Mouse (Mus musculus) spleen, adult 12 weeks (tissue): ENCODE measurements around the gene Wwox.

Source experiments
- DNase-seq: peaks from one replicate; pipeline ENCODE4 v3.0.0; 2022; ENCODE audit warnings: low spot score

Wwox gene

DNA sequence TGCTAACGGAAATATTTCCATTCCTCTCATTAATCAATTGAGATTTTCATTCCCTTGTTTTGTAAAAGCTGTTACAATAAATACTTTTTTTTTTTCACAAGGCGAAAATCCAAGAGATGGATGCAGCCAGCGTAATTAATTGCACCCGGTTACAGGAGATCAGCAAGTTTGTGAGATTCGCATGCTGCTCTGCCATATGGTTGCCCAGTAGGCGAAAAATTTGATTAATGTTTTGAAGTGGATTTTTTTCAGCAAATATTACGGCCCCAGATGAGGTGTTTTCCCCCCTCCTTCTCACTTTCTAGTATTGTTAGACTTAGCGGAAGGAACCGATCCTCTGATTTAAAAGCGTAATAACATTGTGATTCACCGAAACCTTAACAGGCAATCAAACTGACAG lies 160.7 kb downstream of the Wwox start:
- no peak for DNase-seq

DNA sequence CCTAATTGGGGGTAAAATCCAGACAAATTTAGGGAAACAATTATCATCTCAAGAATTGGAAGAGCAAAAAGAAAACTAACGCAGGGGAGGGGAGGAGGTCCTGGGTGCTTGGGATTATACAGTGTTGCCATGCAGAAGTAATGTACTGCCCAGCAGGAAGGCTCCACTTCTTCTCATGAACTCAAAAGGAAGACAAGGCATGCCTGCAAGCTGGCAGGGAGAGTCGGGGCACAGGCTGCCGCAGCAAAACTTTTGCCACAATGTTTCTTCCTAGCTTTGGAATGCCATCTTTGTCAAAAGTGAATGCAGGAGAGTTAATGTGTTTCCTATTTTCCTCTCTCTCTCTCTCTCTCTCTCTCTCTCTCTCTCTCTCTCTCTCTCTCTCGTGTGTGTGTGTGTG lies 163.6 kb downstream of the Wwox start:
- DNase-seq = no peak

DNA sequence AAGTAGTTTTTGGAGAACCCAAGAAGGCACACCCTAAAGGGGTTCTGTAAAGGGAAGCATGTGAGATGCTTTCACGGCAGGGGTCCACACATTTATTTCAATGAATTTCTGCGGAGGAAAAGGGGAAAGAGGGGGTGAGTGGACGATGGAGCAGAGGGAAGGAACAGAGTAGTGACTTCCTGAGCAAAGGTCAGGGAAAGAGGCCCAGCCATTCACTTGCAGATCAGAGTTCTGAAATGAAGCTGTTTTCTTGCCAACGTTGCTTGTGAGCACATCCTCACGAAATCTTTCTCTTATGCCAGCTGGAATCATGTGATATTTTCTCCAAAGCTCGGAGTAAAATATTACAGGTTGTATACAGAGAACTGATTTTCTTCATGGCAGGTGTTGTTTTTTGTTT lies 164.1 kb downstream of the Wwox start:
- DNase-seq = no peak

DNA sequence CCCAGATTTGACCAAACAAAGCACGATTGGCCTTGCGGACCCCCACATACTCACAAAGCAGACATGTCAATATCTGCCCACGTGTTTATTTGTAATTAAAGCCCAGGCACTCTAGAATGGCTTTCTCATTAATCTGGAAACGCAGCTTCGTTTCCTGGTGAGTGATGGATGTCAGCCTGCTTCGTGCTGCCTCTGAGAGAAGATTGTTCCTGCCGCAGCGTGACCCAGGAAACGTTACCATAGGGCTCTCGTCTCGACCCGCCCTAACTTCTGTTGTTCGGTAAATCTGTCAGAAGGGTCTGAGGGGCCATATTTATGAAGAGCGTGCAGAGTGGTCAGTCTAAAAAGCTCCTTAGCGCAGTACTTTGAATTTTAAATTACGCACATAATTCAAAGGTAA lies 164.9 kb downstream of the Wwox start:
- no peak for DNase-seq

DNA sequence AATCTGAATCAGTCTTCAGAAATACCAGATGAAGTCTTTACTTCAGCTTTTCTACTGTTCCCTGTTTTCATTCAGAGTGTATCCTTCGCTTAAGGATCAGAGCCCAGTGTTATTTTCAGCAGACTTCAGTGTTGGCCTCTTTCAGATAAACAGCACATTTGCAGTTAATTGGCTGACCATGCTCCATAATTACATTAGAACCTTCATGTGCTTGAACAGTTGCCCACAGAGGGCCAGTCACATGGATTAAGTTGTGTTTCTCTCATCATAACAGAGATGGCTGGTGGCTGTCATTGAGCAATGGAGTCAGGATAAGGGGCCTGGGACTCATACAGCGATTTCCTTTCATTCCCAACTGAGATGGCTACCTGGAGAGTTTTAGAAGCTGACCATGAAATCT lies 166.2 kb downstream of the Wwox start:
- no peak for DNase-seq

DNA sequence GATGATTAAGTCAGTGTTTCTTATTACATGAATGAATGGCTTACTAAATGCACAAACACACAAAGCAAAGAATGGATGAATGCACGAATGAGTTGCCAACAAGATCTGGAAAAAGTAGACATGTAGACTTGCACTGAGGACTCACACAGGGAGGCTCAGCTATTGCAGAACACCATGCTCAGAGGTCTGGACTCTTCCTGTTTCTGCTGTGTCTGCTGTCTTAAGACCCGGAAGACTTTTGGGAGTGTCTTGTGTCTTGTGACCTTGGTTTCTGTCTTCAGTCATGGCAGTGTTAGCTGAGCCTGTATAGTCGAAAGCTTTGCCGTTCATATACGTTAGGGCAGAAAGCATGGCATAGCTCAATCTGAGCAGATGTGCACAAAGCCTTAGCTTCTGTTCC lies 169.9 kb downstream of the Wwox start:
- DNase-seq = no peak

DNA sequence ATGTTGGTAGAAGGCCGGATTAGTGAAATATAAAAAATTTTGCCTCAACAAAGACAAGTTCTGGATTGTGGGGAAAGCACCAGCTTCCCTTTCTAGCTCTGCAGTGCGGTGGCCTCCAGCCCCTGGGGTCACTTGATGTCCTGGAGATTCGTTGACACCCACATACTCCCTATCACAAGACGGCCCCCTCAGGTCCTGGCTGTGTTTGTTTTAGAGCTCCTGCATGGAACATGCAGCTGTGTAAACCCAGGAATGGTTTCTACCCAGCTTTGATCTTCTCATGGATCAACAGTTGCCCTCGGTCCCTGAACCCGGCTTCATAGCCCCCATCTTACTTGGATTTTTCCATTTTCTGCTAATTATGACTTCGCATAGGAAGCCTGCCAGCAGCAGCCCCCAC lies 171.6 kb downstream of the Wwox start:
- no peak for DNase-seq

DNA sequence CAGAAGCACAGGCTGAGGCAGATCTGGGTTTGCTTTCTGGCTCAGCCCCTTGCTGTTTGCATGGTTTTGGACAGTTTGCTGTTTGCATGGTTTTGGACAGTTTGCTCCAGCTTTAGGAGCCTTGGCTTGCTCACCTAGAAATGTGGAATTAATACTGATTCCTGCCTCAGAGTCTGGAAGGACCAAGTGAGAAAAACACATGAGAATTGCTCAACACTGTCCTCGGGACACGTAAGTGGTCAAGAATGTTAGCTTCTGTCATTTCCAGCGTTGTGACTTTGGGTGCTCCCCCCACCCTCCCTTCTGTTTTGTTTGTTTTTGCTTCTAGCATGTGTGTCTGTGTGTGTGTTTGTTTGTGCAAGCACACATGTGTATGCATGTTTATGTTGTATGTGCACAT lies 172.6 kb downstream of the Wwox start:
- DNase-seq = no peak

DNA sequence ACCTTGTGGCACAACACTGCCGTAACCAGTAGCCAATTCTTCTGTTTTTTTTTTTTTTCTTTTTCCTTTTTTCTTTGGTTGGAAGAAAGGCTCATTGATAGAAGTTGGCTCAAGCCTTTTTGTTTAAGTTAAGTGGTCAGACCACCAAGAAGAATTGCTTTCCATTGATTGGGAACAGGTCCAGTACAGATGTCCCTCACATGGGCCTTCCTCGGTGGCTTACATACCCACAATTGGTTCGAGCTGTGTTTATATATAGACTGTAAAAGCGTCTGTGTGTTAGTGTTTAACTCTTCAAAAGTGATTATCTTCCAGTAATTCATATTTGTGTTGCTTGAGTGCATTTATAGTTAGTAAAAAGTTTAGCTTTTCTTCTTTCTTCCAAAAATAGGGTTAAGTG lies 176.0 kb downstream of the Wwox start:
- DNase-seq = no peak

DNA sequence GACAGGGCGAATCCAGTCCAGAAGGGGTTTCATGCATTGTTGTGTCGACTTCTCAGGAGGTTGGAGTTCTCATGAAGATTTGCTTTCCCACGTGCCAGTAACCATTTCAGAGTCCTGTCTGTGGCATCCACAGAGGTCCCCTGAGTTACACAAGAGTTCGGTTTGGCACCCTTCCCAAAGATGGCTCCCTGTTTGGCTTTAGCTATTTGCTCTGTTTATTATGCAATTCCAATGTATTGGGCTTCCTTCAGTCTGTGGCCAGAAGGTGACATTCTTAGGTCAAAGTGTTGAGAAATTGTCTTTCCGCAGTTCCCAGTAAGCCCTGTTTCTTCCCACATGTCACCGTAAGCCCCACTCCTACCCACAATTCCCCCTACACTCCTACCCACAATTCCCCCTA lies 176.5 kb downstream of the Wwox start:
- DNase-seq = no peak

DNA sequence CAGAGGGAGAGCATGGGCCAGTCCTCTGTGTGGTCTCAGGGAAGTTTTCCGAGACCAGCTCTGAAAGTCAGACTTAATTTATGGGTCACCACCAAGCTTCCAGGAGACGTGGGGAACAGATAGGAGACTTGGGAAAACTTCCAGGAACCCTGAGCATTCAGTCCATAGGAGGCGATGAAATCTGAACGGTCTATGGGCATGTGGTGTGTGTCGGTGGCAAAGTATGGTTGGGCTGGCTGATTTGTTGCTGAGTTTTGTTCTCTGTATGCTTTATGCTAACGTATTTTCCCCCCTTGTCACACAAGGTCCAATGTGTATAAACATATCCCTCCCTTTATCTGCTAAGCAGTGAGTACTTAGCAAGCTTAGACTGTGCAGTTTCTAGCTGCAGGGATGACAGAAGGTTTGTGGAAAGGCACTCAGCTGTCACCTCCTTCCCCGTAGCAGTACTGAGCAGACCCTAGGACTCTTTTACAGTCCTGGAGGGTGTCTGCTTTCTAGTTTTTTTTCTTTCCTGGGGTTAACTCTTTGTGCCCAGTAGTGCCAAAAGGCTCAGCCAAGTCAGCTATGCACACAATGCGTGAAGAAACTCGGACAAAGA lies 179.6 kb downstream of the Wwox start:
- DNase-seq = no peak

DNA sequence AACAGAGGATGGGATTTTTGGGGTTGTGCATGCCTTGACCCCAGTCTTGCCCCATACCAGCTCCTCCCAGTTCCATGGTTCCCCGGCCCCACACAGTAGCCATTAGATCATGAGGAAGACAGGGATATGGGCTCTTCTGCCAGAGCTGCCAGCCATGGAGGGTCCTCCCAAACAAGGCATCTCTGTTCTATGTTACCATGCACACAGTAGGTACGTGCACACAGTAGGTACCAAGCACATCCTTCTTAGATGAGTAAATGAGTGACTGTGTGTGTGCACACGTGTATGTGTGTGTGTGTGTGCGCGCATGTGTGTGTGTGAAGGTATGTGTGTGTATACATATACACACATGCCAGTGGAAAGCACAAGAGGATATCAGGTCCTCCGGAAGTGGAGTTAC lies 185.9 kb downstream of the Wwox start:
- DNase-seq = no peak

DNA sequence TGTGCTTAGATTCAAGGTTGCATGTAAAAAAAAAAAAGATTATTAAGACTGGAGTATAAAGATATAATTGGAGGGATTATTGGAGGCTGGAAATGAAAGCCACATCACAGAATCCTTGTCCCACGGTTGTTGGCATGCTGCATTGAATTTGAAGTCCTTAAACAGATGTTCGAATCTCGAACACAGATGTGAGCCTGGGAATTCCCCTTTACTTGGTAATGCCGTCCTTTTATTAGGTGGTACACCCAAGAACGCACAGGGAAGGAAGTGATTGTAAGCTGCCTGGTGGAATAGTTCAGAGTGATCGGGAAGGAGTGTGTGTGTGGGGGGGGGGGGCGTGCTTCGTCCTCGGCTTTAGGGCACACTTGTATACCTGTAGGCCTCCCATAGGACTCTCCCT lies 187.4 kb downstream of the Wwox start:
- DNase-seq = no peak

DNA sequence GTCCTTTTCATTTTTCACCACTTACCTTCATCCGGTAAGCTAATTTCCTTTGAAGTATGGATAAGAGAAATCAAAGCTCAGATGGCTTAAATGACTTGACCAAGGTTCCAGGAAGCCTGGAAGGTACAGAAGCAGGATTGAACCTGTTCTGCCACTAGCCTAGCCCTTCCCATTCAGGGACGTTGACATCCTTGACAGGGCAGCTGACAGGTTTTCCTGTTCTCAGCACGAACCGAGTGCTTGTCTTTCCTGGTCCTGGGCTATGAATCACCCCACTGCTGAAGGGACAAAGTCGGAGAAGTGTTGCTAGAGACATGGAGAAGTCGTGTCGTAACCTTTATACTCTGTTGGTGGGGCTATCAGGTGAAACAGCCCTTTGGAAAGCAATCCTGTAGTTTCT lies 190.3 kb downstream of the Wwox start:
- no peak for DNase-seq

DNA sequence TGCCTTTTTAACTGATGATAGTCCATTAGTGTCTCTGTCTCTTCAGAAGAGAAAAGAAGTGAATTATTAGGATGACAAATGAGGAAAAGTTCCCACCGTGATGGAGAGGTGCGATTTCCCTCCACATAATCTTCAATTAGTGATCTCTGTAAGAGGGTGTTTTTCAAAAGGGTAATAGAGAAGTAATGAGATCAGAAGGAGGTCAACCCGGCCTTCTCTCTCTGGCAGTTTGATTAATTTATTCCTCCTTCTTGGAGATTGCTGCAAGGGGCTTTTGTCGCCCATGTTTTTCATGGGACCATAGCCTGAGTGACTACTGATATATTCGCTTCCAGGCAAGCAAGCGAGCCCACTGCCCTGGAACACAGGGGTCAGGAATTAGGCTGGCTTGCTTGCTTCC lies 191.6 kb downstream of the Wwox start:
- no peak for DNase-seq

DNA sequence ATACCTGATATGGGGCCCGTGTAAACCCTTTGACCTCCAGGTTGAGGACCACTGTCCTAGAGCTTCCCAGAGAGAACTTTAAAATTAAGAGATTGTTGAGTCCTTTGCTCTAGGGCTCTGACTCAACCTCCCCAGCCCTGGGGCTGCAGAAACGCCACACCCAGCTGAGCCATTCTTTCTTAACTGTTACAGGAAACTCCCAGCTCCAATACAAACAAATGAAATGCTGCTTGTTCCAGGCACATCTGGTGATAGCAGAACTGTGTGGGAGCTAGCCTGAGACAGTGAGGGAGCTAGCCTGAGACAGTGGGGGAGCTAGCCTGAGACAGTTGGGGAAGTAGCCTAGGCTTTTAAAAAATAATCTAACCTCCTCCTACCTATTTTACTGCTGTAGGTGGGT lies 194.7 kb downstream of the Wwox start:
- no peak for DNase-seq

DNA sequence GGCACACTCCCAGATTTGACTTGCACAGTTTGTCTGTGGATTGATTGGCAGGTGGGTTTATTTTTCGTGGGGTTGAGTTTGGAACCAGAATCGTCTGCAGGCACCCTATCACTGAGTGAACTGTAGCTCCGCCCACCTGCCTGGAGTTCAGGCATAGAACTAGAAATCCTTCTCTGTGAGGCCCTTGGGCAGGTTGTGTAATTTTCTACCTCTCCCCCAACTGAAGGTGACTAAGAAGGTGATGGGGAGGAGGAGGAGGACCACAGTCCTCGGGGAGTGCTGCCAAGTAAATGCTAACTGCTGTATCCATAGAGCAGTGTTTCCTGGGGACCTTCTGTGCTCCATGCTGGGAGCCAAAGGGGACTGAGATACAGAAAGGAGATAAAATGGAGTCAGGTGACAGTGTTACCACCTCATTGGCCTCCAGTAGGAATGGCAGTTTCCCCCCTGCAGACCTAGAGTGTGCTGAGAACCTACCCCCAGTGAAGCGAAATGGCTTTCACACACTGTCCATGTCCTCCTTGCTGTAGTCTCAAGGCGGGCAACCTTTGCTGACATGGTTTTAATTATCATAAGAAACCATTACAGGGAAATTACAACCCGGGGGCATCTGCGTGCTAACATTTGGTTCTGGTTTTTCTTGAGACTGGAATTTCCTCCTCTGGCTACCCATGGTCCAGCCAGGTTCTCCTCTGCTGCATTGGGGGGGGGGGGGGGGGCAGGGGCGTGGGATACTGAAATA lies 195.4 kb downstream of the Wwox start:
- DNase-seq = no peak

DNA sequence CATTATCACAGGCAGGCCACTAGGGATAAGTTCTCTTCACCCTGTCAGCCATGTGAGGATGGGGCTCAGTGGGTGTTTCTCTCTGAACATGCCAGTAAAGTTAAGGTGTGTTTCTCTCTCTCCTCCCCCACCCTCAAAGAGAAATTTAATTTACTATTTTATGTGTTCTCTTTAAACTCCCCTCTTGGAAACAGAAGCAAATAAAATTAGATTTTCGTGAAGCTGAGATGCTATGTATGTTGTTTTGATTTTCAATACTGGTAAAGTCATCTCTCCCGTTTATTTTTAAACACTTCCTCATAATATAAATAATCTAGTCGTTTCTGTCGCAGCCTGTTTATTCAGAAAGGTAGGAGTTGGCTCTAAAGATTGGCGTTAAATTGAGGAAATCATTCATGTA lies 196.9 kb downstream of the Wwox start:
- no peak for DNase-seq

DNA sequence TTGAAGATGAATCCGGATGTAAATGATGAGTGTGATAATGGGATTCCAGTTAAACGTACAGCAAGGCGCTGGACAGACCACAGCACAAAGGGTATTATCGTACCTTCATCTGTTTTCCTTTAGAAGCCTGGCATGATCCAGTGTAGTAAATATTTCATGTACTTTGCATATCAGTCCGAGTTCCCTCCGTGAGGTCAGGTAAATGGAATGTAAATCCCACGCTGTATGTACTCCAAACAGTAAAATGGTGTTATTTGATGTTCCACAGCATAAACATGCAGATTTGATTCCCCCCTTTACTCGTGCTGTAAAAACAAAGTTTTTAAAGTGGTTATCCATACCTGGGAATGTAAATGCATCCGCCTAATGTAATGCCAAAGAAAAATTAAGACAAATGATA lies 202.4 kb downstream of the Wwox start:
- DNase-seq = no peak

DNA sequence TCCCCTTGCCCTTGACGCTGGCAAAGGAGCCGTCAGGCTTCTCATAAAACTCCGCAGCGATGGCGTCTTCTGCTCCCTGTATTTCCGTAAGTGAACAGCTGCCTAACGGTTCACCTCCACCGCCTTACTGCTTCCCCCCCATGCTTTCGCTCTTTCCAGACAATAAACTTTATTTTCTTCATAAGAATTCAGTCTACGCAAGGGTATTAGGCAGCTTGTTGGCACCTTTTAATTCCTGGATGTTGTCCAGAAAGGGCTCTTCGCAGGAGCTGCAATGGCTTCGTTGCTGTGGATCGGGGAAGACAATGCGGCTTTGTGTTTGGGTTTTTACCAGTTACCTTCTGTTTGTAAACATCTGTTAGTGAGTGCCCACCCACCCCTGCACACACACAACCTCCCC lies 211.3 kb downstream of the Wwox start:
- DNase-seq = no peak

DNA sequence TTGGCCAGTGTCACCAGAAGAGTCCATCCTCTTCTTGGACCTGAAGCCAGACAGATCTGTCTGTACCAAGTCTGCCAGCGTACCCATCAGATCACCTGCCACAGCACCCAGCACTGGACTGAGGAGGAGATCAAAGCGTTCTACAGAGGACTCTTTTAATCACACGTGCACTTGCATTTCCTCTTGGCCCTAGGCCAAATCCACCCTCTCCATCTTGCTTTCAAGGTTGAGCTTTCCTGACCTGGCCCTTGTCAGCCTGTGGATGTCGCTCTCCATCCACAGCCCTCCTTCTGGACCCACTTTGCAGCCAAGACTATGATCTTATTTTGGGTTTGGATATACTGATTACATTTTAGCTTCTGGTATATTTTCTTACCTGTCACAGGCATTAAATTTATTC lies 218.3 kb downstream of the Wwox start:
- DNase-seq = no peak

DNA sequence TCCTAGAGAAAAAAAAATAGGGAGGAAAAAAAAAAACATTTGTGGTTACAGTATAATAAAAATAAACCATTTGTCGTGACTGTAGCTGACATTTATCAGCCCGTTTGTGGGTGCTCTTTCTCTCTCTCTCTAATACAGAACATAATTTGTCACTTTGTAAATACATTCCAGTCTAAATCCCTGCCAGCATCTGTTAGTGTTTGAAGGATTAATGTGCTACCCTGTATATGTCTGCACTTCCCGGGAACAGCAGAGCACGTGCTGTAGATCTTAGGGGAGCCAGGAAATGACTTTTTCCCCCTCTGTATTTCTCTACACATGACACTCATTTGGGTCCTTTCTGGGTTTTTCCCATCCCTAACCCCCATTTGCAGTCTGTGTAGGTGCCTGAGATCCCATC lies 219.0 kb downstream of the Wwox start:
- DNase-seq = no peak

DNA sequence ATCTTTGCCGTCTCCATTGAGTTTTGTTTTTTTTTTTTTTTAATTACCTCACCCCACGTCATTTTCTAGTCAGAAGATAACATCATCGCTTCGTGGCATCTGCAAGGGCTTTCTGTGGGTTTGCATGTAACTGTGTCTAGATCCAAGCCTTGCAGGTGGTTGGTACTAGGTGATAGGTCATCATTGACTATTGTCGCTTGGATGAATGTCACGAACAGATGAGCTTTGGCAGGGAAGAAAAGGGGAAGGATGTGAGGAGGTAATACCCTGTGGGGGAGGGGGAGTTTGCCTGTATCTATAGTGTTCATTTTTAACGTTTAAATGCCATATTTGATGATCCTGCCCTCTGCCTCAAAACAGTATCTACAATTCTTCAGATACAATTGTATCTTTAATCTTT lies 223.6 kb downstream of the Wwox start:
- DNase-seq = no peak

DNA sequence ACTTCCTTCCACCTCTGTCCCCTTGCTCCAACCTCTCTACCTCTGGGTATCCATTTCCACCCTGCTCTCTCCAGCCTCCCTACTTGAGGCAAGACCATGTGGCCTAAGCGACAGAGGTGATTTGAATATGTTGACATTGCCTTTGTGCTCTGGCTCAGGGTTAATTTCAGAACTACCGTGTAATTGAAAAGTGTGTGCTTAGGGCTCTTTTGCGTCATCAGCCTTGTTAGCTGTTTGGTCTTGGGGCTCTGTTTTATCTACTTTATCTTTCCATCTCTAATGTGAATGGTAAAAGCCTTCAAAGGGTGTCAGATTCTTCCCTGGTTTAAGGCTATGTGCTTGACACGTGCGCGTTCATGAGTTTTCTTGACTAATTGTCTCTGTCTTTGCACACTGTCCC lies 226.1 kb downstream of the Wwox start:
- DNase-seq = no peak
